Mouse (Mus musculus) lung, adult 2 months (tissue): ENCODE measurements around the gene Ntn3. TPM values are rescaled to one million over a fixed set of nuclear protein-coding genes. Genes with fewer than 3 reads are reported as not detected.
A peak's percentile ranks its signal among the peaks of the same experiment; 100 is the strongest.

Experiments used
- DNase-seq: peaks from one replicate; pipeline ENCODE4 v3.0.0; 2022
- H3K4me1 ChIP-seq: fragments of 200-500 bp; 2 replicates; pipeline ENCODE4 v1.6.1; 2011; ENCODE audit warnings: low read length; ENCODE audit not compliant: control insufficient read depth, insufficient read depth
- H3K4me3 ChIP-seq: fragments of 200-500 bp; replicated peaks from 2 replicates; pipeline ENCODE3; 2011; ENCODE audit warnings: low read depth, mild to moderate bottlenecking, control low read depth, low read length; ENCODE audit errors: extremely low read depth
- CTCF ChIP-seq: fragments of 200-500 bp; IDR thresholded peaks from 2 replicates; pipeline ENCODE4 v1.5.1; 2011; ENCODE audit warnings: mild to moderate bottlenecking, low read length, control low read depth; ENCODE audit not compliant: insufficient read depth
- POLR2A ChIP-seq: fragments of 200-500 bp; IDR thresholded peaks from 2 replicates; pipeline ENCODE4 v1.6.1; 2011; ENCODE audit warnings: low read depth, mild to moderate bottlenecking, control low read depth, low read length, borderline replicate concordance; ENCODE audit errors: extremely low read depth
- WGBS: fragments of 180-500 bp; shearing (Covaris S2); methylation state at CpG from one replicate; pipeline ENCODE4 v1.1.7; 2018; 5-methylcytosine and 5-hydroxymethylcytosine counted together
- polyA plus RNA-seq: library from polyadenylated mRNA; depleted of rRNA; stranded (reverse); fragments of >200 nt; gene quantifications from 2 replicates; pipeline ENCODE4 v1.2.3, GENCODE M21; 2012

The Ntn3 gene
- polyA plus RNA-seq, 1 experiment = 10.4 TPM

- DNase-seq = peak; percentile 88
- peak within 1 kb of the TSS; percentile 67 for H3K4me3 ChIP-seq
- no peak for TF ChIP-seq CTCF
- peak; percentile 49; the same call in 1 of the 2 replicates for TF ChIP-seq POLR2A
- peaks cover 17% of the 10 kb centered on the region for H3K4me1 ChIP-seq
- WGBS = under 1% methylated on average over 65 of the region's 65 CpGs
These were observed 3.9 kb downstream of the Ntn3 start, which contains the start of gene Tbc1d24 for GRCm38 (mm10) chr17:24205284-24205888. TSS of gene Tbc1d24 (minus strand) at chr17:24205562.

GRCm38 (mm10) chr17:24204846-24205245 is 4.5 kb downstream of the Ntn3 start:
- 6% methylated on average over 7 of the region's 7 CpGs for WGBS
- TF ChIP-seq CTCF = no peak
- TF ChIP-seq POLR2A = no peak
- Histone ChIP-seq H3K4me3 (peak overlapping the region; percentile 67), H3K4me1 (peaks cover 18% of the 10 kb centered on the region)
- DNase-seq = no peak

- no peak overlapping the region for H3K4me3 ChIP-seq
- 64% methylated on average over 3 of the region's 3 CpGs for WGBS
- DNase-seq = no peak
- TF ChIP-seq CTCF (no peak), POLR2A (no peak)
- H3K4me1 ChIP-seq = peaks cover 20% of the 10 kb centered on the region
These were observed 5.5 kb downstream of the Ntn3 start for GRCm38 (mm10) chr17:24203611-24204534.

DNA sequence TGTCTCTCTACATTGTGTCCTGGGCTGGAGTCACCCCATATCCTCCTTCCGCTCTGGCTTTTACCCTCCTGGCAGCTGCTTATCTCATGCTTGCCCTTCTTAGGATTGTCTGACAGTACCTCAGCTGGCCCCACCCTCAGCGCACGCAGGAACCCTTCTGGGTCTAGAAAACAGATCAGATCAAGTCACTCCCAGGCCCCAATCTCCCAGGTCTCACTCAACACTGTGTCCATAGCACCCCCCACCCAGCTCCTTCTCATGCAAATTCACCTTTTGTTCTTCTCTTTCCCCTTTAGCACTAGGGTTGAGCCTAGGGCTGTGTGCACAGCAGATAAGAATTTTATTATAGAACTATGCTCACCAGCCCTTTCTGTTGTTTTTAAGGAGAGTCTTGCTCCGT is 6.3 kb downstream of the Ntn3 start:
- no peak for DNase-seq
- H3K4me1 ChIP-seq = peaks cover 13% of the 10 kb centered on the region
- no peak overlapping the region for H3K4me3 ChIP-seq
- WGBS = 50% methylated on average over 4 of the region's 4 CpGs
- TF ChIP-seq CTCF (no peak), POLR2A (no peak)

- DNase-seq = no peak
- Histone ChIP-seq H3K4me1 (peaks cover 12% of the 10 kb centered on the region), H3K4me3 (no peak overlapping the region)
- WGBS = 77% methylated on average over 4 of the region's 4 CpGs
- no peak for TF ChIP-seq CTCF
- no peak for TF ChIP-seq POLR2A
These were observed 8.2 kb downstream of the Ntn3 start for GRCm38 (mm10) chr17:24201092-24201491.

- TF ChIP-seq CTCF (no peak), POLR2A (no peak)
- Histone ChIP-seq H3K4me3 (no peak overlapping the region), H3K4me1 (peaks cover 4% of the 10 kb centered on the region; the same call in 1 of the 2 replicates)
- WGBS = 54% methylated on average over 4 of the region's 4 CpGs
- DNase-seq = no peak
These were observed 9.6 kb downstream of the Ntn3 start for GRCm38 (mm10) chr17:24199741-24200140.

GRCm38 (mm10) chr17:24199252-24199651 is 10.1 kb downstream of the Ntn3 start:
- TF ChIP-seq POLR2A (no peak), CTCF (no peak)
- H3K4me3 ChIP-seq = no peak overlapping the region
- 81% methylated on average over 4 of the region's 4 CpGs for WGBS
- no peak for DNase-seq
- H3K4me1 ChIP-seq = peaks cover 3% of the 10 kb centered on the region; the same call in 1 of the 2 replicates

DNA sequence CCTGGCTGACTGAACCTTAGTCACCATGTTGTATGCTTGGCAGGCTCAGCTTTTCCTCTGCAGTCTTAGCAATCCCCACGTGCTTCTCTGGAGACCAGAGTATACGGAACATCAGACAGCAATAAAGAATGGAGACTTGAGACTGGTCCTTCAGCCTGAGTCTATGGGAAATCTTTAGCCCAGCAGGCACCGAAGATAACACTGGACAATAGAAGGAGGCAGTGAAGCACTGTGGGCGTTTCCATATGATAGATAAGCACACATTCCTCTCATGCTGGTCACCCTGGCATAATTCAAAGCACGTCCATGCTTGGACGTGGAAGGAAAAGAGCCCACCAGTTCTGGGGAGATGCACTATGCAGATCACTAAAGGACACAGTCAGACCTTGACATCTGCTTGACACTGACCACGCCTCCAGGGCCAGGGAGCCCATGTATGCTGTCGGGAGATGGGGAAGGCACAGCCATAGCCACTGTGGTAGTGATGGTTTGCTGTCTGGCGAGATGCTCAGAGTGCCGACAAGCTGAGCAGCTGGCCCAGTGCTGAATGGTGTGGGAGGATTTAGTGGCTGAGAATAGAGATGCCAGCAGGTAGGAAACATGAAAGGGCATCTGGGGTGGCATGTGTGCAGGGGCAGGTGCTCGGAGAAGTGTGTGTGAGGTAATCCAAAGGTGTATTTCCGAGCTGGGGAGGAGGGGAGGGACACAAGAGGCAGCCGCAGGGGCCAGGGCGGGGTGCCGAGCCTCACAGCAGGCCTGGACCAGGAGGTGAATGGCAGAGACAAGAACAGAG is 12.1 kb downstream of the Ntn3 start:
- no peak for DNase-seq
- H3K4me3 ChIP-seq = no peak overlapping the region
- H3K4me1 ChIP-seq = peaks cover 3% of the 10 kb centered on the region; the same call in 1 of the 2 replicates
- TF ChIP-seq CTCF (no peak), POLR2A (no peak)
- whole genome bisulfite sequencing = 63% methylated on average over 15 of the region's 15 CpGs

DNA sequence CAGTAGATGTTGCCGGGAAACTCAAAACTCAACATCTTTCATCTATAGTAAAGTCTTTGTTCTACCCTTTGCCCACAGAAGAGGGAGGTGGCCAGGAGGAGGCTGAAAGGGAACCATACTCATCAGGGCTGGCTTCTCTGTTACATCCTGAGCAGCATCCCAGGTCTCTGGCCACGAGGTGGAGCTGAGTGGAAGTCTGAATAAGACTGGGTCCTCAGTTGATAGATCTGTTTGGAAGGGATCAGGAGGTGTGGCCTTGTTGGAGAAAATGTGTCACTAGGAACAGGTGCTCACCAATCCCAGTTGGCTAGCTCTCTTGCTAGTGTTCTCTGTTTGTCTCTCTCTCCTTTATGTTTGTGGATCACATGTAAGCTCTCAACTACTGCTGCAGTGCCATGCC is 14.0 kb downstream of the Ntn3 start:
- WGBS = 67% methylated on average over 2 of the region's 2 CpGs
- TF ChIP-seq POLR2A (no peak), CTCF (no peak)
- no peak overlapping the region for H3K4me3 ChIP-seq
- no peak for DNase-seq
- H3K4me1 ChIP-seq = peaks cover 3% of the 10 kb centered on the region; the same call in 1 of the 2 replicates

DNA sequence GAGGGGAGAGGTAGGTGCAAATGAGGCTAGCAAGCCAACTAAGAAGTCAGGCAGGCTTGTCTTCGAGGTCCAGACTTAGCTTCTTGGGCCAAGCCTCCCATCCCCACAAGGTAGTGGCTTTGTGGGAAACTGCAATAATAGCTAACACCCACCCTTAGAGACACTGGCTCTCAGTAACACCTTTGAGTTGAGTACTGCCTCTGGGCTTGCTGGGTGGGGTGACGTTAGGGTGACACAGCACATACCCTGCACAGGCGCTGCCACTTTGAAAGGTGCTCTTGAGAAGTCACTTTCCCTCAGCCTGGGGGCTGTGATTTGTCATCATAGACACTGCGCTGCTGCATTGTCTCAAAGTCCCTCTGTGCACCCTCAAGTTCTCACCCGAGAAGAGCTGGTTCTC is 15.6 kb downstream of the Ntn3 start:
- TF ChIP-seq CTCF (no peak), POLR2A (no peak)
- Histone ChIP-seq H3K4me3 (no peak overlapping the region), H3K4me1 (no peaks in the 10 kb centered on the region)
- DNase-seq = no peak
- WGBS = 79% methylated on average over 5 of the region's 5 CpGs
